Mouse (Mus musculus) hindbrain, embryonic 16.5 days (tissue): Measurements from ENCODE around the gene Prlr. TPM values are rescaled to one million over a fixed set of nuclear protein-coding genes. Genes with fewer than 3 reads are reported as not detected.

ENCODE experiments used
- ATAC-seq: fragments of 200-750 bp; cut with Nextera tagmentation; 2 replicates; pipeline ENCODE4 v1.8.0; 2017; ENCODE audit warnings: moderate TSS enrichment, moderate library complexity
- H3K27ac ChIP-seq: fragments of 300-500 bp; sonication (generic); 2 replicates; pipeline ENCODE4 v1.5.1; 2014; ENCODE audit warnings: low read depth, mild to moderate bottlenecking, control low read depth, low read length, moderate library complexity
- H3K27me3 ChIP-seq: fragments of 300-500 bp; sonication (generic); replicated peaks from 2 replicates; pipeline ENCODE4 v1.6.1; 2014; ENCODE audit warnings: low read length; ENCODE audit not compliant: control insufficient read depth, insufficient read depth
- H3K36me3 ChIP-seq: fragments of 300-500 bp; sonication (generic); 2 replicates; pipeline ENCODE4 v1.6.1; 2014; ENCODE audit warnings: mild to moderate bottlenecking, low read length, moderate library complexity, mixed read lengths; ENCODE audit not compliant: control insufficient read depth, insufficient read depth
- H3K4me1 ChIP-seq: fragments of 300-500 bp; sonication (generic); 2 replicates; pipeline ENCODE4 v1.6.1; 2014; ENCODE audit warnings: low read depth, low read length; ENCODE audit not compliant: control insufficient read depth, insufficient read depth
- H3K4me2 ChIP-seq: fragments of 300-500 bp; sonication (generic); 2 replicates; pipeline ENCODE4 v1.6.1; 2014; ENCODE audit warnings: mild to moderate bottlenecking, low read length, control low read depth, moderate library complexity
- H3K4me3 ChIP-seq: fragments of 300-500 bp; sonication (generic); 2 replicates; pipeline ENCODE4 v1.5.1; 2014; ENCODE audit warnings: mild to moderate bottlenecking, low read length, control low read depth, moderate library complexity
- H3K9ac ChIP-seq: fragments of 300-500 bp; sonication (generic); 2 replicates; pipeline ENCODE4 v1.6.1; 2014; ENCODE audit warnings: low read depth, mild to moderate bottlenecking, control low read depth, low read length, moderate library complexity
- H3K9me3 ChIP-seq: fragments of 300-500 bp; sonication (generic); 2 replicates; pipeline ENCODE4 v1.6.1; 2014; ENCODE audit warnings: mild to moderate bottlenecking, low read length, moderate library complexity; ENCODE audit not compliant: control insufficient read depth
- WGBS: fragments of 180-500 bp; shearing (Covaris S2); extraction: QIAGEN DNeasy Blood & Tissue Kit; methylation state at CpG from one replicate; pipeline ENCODE4 v1.1.7; 2014; 5-methylcytosine and 5-hydroxymethylcytosine counted together
- polyA plus RNA-seq: library from polyadenylated mRNA; unstranded; fragments of >200 nt; fragmentation: Nextera tagmentation; extraction: Ambion mirVana; gene quantifications from 2 replicates; pipeline ENCODE4 v1.2.1, GENCODE M21; 2015

Prlr gene
- polyA plus RNA-seq, 1 experiment from 2014 or later: 2.8 TPM

- Histone ChIP-seq H3K36me3 (no peaks in the 10 kb centered on the region), H3K27me3 (no peaks in the 10 kb centered on the region), H3K4me2 (no peak overlapping the region), H3K9me3 (no peaks in the 10 kb centered on the region), H3K4me1 (no peaks in the 10 kb centered on the region), H3K4me3 (no peak overlapping the region), H3K9ac (no peak overlapping the region), H3K27ac (no peak overlapping the region)
- 0 out of 2 replicates have a peak, but pooled peaks have one; percentile 40 for ATAC-seq
- 67% methylated on average over 2 of the region's 2 CpGs for WGBS
Measured at GRCm38 (mm10) chr15:10387263-10387662, 210.2 kb downstream of the Prlr start.

Other genes starting within 250 kb of the Prlr start
- gene Gm21973, start 148.1 kb downstream of the Prlr start, polyA plus RNA-seq: not detected in 2 replicates
- gene Agxt2, start 181.3 kb downstream of the Prlr start, polyA plus RNA-seq: not detected in 2 replicates